Mouse (Mus musculus) small intestine, adult 2 months (tissue): ENCODE data around the gene Dglucy.

ENCODE experiments used
- CTCF ChIP-seq: fragments of 200-500 bp; IDR thresholded peaks from 2 replicates; pipeline ENCODE4 v1.5.1; 2012; ENCODE audit warnings: low read depth, mild to moderate bottlenecking, control low read depth, inconsistent platforms, low read length, moderate library complexity, mixed read lengths; ENCODE audit not compliant: insufficient replicate concordance, insufficient read length; ENCODE audit errors: extremely low read depth
- POLR2A ChIP-seq: fragments of 200-500 bp; IDR thresholded peaks from 2 replicates; pipeline ENCODE4 v1.6.1; 2012; ENCODE audit warnings: low read depth, mild to moderate bottlenecking, control low read depth, inconsistent platforms, low read length, moderate library complexity

DNA sequence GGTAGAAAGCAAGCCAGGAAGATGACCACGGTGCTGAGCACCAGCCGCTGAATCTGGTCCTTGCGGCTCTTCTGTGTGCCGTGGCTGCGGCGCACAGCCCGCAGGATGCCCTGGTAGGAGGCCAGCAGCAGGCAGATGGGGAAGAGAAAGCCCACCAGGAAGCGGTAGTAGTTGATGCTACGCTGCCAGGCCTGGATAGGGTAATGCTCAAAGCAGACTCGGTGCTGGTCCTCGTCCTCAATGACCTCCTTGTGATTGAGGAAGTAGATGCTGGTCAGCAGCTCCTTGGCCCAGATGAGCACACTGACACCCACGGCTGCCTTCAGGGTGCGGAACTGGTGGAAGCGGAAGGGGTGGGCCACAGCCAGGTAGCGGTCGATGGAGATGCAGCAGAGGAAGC, 99.7 kb downstream of the Dglucy start:
- TF ChIP-seq POLR2A (no peak), CTCF (no peak)
